In the genomic region with DNA sequence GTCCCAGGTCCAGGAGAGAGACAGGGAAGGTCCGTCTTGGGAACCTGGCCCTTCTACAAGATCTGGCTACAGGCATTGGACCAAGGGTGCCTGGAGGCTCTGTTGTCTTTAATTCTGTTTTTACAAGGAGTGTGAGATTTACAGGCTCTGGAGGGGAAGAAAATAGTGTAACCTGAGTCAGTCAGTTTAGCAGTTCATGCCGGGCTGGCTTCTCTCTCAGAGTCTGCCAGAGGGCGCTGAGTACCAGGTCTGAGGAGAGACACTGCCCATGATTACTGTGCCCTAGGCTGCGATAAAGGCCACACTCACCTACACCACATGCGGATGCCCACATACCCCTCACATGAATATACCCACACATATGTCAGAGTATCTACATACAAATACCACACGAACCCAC, we compare ENCODE assay signal across 19 mouse cellular contexts.
DNase-seq lines count a peak whose midpoint lies in the region; ATAC-seq lines count a peak whose summit lies in the region.
"Had no signal": no experiment of that assay in that cellular context is flagged by ENCODE, and none has a peak within 500 bp of the region (broad histone marks: within the 10 kb centered on the region; RNA-seq: fewer than 3 reads in every experiment).

No protein-coding gene starts in this region.

- H3K36me3 ChIP-seq in heart, embryonic 10.5 days: no peaks in the 10 kb centered on the region; the same call in 1 of the 2 replicates
- H3K36me3 ChIP-seq in heart, embryonic 12.5 days: no peaks in the 10 kb centered on the region
- no peaks in the 10 kb centered on the region for H3K36me3 ChIP-seq in midbrain, embryonic 11.5 days (ENCODE audit: control insufficient read depth, insufficient read depth, low read length)
- no peaks in the 10 kb centered on the region for H3K36me3 ChIP-seq in midbrain, embryonic 14.5 days (ENCODE audit: control insufficient read depth, insufficient read depth, low read length)
- H3K36me3 ChIP-seq in intestine, embryonic 15.5 days: no peaks in the 10 kb centered on the region
- H3K36me3 ChIP-seq in limb, embryonic 12.5 days: peaks cover 14% of the 10 kb centered on the region; the same call in 1 of the 2 replicates
- H3K36me3 ChIP-seq: heart, embryonic 15.5 days; hindbrain, embryonic 15.5 days had no signal

- peak overlapping the region; percentile 32; the same call in 1 of the 2 replicates for H3K27ac ChIP-seq in heart, embryonic 10.5 days
- H3K27ac ChIP-seq in heart, embryonic 12.5 days (ENCODE audit: poor library complexity, severe bottlenecking): no peak overlapping the region
- H3K27ac ChIP-seq in midbrain, embryonic 11.5 days (ENCODE audit: low read depth, low read length): no peak overlapping the region
- no peak overlapping the region for H3K27ac ChIP-seq in midbrain, embryonic 14.5 days (replicated peaks; ENCODE audit: low read depth, low read length)
- H3K27ac ChIP-seq in intestine, embryonic 15.5 days: peak overlapping the region; percentile 88
- H3K27ac ChIP-seq in limb, embryonic 12.5 days: peak overlapping the region; percentile 41; the same call in 1 of the 2 replicates
- H3K27ac ChIP-seq: forebrain, embryonic 12.5 days; heart, embryonic 15.5 days; hindbrain, embryonic 15.5 days had no signal

- DNase-seq in heart, embryonic 10.5 days (ENCODE audit: low spot score): no peak
- DNase-seq in midbrain, embryonic 11.5 days (ENCODE audit: low spot score, missing footprints): peak; percentile 69
- no peak for DNase-seq in midbrain, embryonic 14.5 days
- DNase-seq in urinary bladder, adult 2 months (ENCODE audit: low spot score): no peak
- DNase-seq: adrenal gland, adult 8-10 months; adrenal gland, postnatal 36 days; cerebellum, adult 2 months; cerebellum, postnatal 10 days; forebrain, postnatal 0 days; gastrocnemius, postnatal 36 days; heart, adult 11 months had no signal

- ATAC-seq in heart, embryonic 12.5 days (ENCODE audit: insufficient number of reproducible peaks, low FRiP score): no peak
- no peak for ATAC-seq in midbrain, embryonic 11.5 days (ENCODE audit: low FRiP score)
- no peak for ATAC-seq in midbrain, embryonic 14.5 days (ENCODE audit: low FRiP score, low TSS enrichment)
- no peak for ATAC-seq in intestine, embryonic 15.5 days
- no peak for ATAC-seq in limb, embryonic 12.5 days (ENCODE audit: insufficient number of reproducible peaks, insufficient read depth, low FRiP score, low TSS enrichment, low read depth)
- ATAC-seq in inflammation-experienced regulatory T-cells, adult 6 months: no peak
- ATAC-seq: forebrain, postnatal 0 days had no signal

- H3K27me3 ChIP-seq in heart, embryonic 10.5 days (ENCODE audit: insufficient read depth, poor library complexity, severe bottlenecking): peaks cover 52% of the 10 kb centered on the region
- peaks cover 42% of the 10 kb centered on the region for H3K27me3 ChIP-seq in heart, embryonic 12.5 days (replicated peaks)
- H3K27me3 ChIP-seq in midbrain, embryonic 11.5 days (ENCODE audit: control insufficient read depth, insufficient read depth, low read length): no peaks in the 10 kb centered on the region
- H3K27me3 ChIP-seq in midbrain, embryonic 14.5 days (ENCODE audit: control insufficient read depth, insufficient read depth, low read length): no peaks in the 10 kb centered on the region
- H3K27me3 ChIP-seq in intestine, embryonic 15.5 days (replicated peaks): no peaks in the 10 kb centered on the region
- peaks cover 16% of the 10 kb centered on the region for H3K27me3 ChIP-seq in limb, embryonic 12.5 days
- H3K27me3 ChIP-seq: CH12.LX had no signal

- H3K4me3 ChIP-seq in heart, embryonic 10.5 days: no peak overlapping the region
- H3K4me3 ChIP-seq in heart, embryonic 12.5 days: no peak overlapping the region
- H3K4me3 ChIP-seq in midbrain, embryonic 11.5 days (ENCODE audit: low read depth, low read length): no peak overlapping the region
- H3K4me3 ChIP-seq in midbrain, embryonic 14.5 days (replicated peaks; ENCODE audit: low read depth, low read length): no peak overlapping the region
- H3K4me3 ChIP-seq in intestine, embryonic 15.5 days (replicated peaks): no peak overlapping the region
- no peak overlapping the region for H3K4me3 ChIP-seq in limb, embryonic 12.5 days (replicated peaks)
- H3K4me3 ChIP-seq: forebrain, embryonic 12.5 days; heart, embryonic 15.5 days; hindbrain, embryonic 15.5 days had no signal

- H3K4me2 ChIP-seq in heart, embryonic 12.5 days: no peak overlapping the region
- no peak overlapping the region for H3K4me2 ChIP-seq in midbrain, embryonic 11.5 days
- no peak overlapping the region for H3K4me2 ChIP-seq in midbrain, embryonic 14.5 days (ENCODE audit: low read length)
- no peak overlapping the region for H3K4me2 ChIP-seq in intestine, embryonic 15.5 days (replicated peaks)
- H3K4me2 ChIP-seq in limb, embryonic 12.5 days: no peak overlapping the region
- H3K4me2 ChIP-seq: forebrain, embryonic 12.5 days; heart, embryonic 15.5 days; hindbrain, embryonic 15.5 days had no signal

- peaks cover 44% of the 10 kb centered on the region for H3K4me1 ChIP-seq in heart, embryonic 10.5 days
- peaks cover 39% of the 10 kb centered on the region for H3K4me1 ChIP-seq in heart, embryonic 12.5 days (replicated peaks)
- H3K4me1 ChIP-seq in midbrain, embryonic 11.5 days (ENCODE audit: control insufficient read depth, insufficient read depth, low read length): peaks cover 3% of the 10 kb centered on the region; the same call in 1 of the 2 replicates
- no peaks in the 10 kb centered on the region for H3K4me1 ChIP-seq in midbrain, embryonic 14.5 days (ENCODE audit: control insufficient read depth, insufficient read depth, low read length)
- H3K4me1 ChIP-seq in intestine, embryonic 15.5 days (replicated peaks): peaks cover 17% of the 10 kb centered on the region; the same call in 1 of the 2 replicates
- peaks cover 80% of the 10 kb centered on the region for H3K4me1 ChIP-seq in limb, embryonic 12.5 days (replicated peaks)
- H3K4me1 ChIP-seq: hindbrain, embryonic 15.5 days had no signal

- H3K9ac ChIP-seq in heart, embryonic 12.5 days: no peak overlapping the region
- H3K9ac ChIP-seq in midbrain, embryonic 11.5 days (ENCODE audit: low read length): no peak overlapping the region
- H3K9ac ChIP-seq in midbrain, embryonic 14.5 days (replicated peaks; ENCODE audit: low read length): no peak overlapping the region
- H3K9ac ChIP-seq in intestine, embryonic 15.5 days: no peak overlapping the region
- no peak overlapping the region for H3K9ac ChIP-seq in limb, embryonic 12.5 days (replicated peaks)
- H3K9ac ChIP-seq: forebrain, embryonic 12.5 days; forebrain, postnatal 0 days; heart, embryonic 15.5 days; hindbrain, embryonic 15.5 days had no signal

- H3K9me3 ChIP-seq in heart, embryonic 10.5 days: no peaks in the 10 kb centered on the region
- H3K9me3 ChIP-seq in heart, embryonic 12.5 days (replicated peaks): peaks cover 5% of the 10 kb centered on the region; the same call in 1 of the 2 replicates
- no peaks in the 10 kb centered on the region for H3K9me3 ChIP-seq in midbrain, embryonic 11.5 days (ENCODE audit: control insufficient read depth, low read length)
- no peaks in the 10 kb centered on the region for H3K9me3 ChIP-seq in midbrain, embryonic 14.5 days (ENCODE audit: control insufficient read depth, low read length)
- H3K9me3 ChIP-seq in intestine, embryonic 15.5 days: no peaks in the 10 kb centered on the region
- no peaks in the 10 kb centered on the region for H3K9me3 ChIP-seq in limb, embryonic 12.5 days
- H3K9me3 ChIP-seq: hindbrain, embryonic 15.5 days had no signal

- WGBS in heart, embryonic 10.5 days: 63% methylated on average over 6 of the region's 6 CpGs
- whole genome bisulfite sequencing in heart, embryonic 12.5 days: 70% methylated on average over 6 of the region's 6 CpGs
- WGBS in midbrain, embryonic 11.5 days: 68% methylated on average over 6 of the region's 6 CpGs
- 72% methylated on average over 6 of the region's 6 CpGs for WGBS in midbrain, embryonic 14.5 days
- WGBS in intestine, embryonic 15.5 days: 62% methylated on average over 6 of the region's 6 CpGs
- WGBS in limb, embryonic 12.5 days: 33% methylated on average over 6 of the region's 6 CpGs

Comparison
In these comparisons a context has a peak if more than half of its experiments do, and no peak if none do; other contexts are left out.
1. H3K27ac ChIP-seq: peak in heart, embryonic 10.5 days (single experiment), intestine, embryonic 15.5 days (single experiment) and limb, embryonic 12.5 days (single experiment); none in heart, embryonic 12.5 days (single experiment), midbrain, embryonic 11.5 days (single experiment) and midbrain, embryonic 14.5 days (single experiment).